Mouse (Mus musculus) stomach, postnatal 0 days (tissue): ENCODE data around the gene Cacna1i. TPM values are rescaled to one million over a fixed set of nuclear protein-coding genes. Genes with fewer than 3 reads are reported as not detected.

Experiments used
- ATAC-seq: fragments of 200-750 bp; cut with Nextera tagmentation; 2 replicates; pipeline ENCODE4 v1.8.0; 2017; ENCODE audit not compliant: low FRiP score, low TSS enrichment
- DNase-seq: peaks from one replicate; pipeline ENCODE4 v3.0.0-alpha.2; 2016; ENCODE audit warnings: low spot score
- H3K27ac ChIP-seq: fragments of 300-500 bp; sonication (generic); replicated peaks from 2 replicates; pipeline ENCODE4 v1.5.1; 2014; ENCODE audit warnings: mild to moderate bottlenecking, control low read depth
- H3K27me3 ChIP-seq: fragments of 300-500 bp; sonication (generic); 2 replicates; pipeline ENCODE4 v1.6.1; 2014; ENCODE audit warnings: low read length; ENCODE audit not compliant: control insufficient read depth, insufficient read depth
- H3K36me3 ChIP-seq: fragments of 300-500 bp; sonication (generic); 2 replicates; pipeline ENCODE4 v1.6.1; 2014; ENCODE audit warnings: low read length, mixed read lengths; ENCODE audit not compliant: control insufficient read depth, insufficient read depth
- H3K4me1 ChIP-seq: fragments of 300-500 bp; sonication (generic); replicated peaks from 2 replicates; pipeline ENCODE4 v1.6.1; 2014; ENCODE audit warnings: antibody characterized with exemption; ENCODE audit not compliant: control insufficient read depth, insufficient read depth
- H3K4me2 ChIP-seq: fragments of 300-500 bp; sonication (generic); replicated peaks from 2 replicates; pipeline ENCODE4 v1.6.1; 2014; ENCODE audit warnings: low read depth, mild to moderate bottlenecking, control low read depth, moderate library complexity
- H3K4me3 ChIP-seq: fragments of 300-500 bp; sonication (generic); 2 replicates; pipeline ENCODE4 v1.5.1; 2014; ENCODE audit warnings: low read depth, low read length, control low read depth
- H3K9ac ChIP-seq: fragments of 300-500 bp; sonication (generic); 2 replicates; pipeline ENCODE4 v1.6.1; 2014; ENCODE audit warnings: mild to moderate bottlenecking, low read length, control low read depth, mixed read lengths
- H3K9me3 ChIP-seq: fragments of 300-500 bp; sonication (generic); 2 replicates; pipeline ENCODE4 v1.6.1; 2016; ENCODE audit warnings: low read length; ENCODE audit not compliant: control insufficient read depth
- CTCF ChIP-seq: IDR thresholded peaks from 2 replicates; pipeline ENCODE4 v1.5.1; 2016; ENCODE audit warnings: antibody characterized with exemption, low read depth, mild to moderate bottlenecking, moderate library complexity
- EP300 ChIP-seq: optimal IDR thresholded peaks from 2 replicates; pipeline ENCODE3; 2016; ENCODE audit warnings: antibody characterized with exemption
- WGBS: fragments of 180-500 bp; shearing (Covaris S2); extraction: QIAGEN DNeasy Blood & Tissue Kit; methylation state at CpG from one replicate; pipeline ENCODE4 v1.1.7; 2014; 5-methylcytosine and 5-hydroxymethylcytosine counted together
- polyA plus RNA-seq: library from polyadenylated mRNA; unstranded; fragments of >200 nt; fragmentation: Nextera tagmentation; extraction: Ambion mirVana; gene quantifications from 2 replicates; pipeline ENCODE4 v1.2.1, GENCODE M21; 2015

The Cacna1i gene
- polyA plus RNA-seq, 1 experiment from 2014 or later, result not detected

- no peak overlapping the region for H3K9ac ChIP-seq
- WGBS, result 37% methylated on average over 10 of the region's 10 CpGs
- TF ChIP-seq EP300 (no peak), CTCF (no peak)
- no peaks in the 10 kb centered on the region for H3K27me3 ChIP-seq
- no peaks in the 10 kb centered on the region for H3K36me3 ChIP-seq
- no peak for DNase-seq
- no peak overlapping the region for H3K27ac ChIP-seq
- no peaks in the 10 kb centered on the region for H3K4me1 ChIP-seq
- no peak overlapping the region for H3K4me2 ChIP-seq
- ATAC-seq, result no peak
- no peaks in the 10 kb centered on the region for H3K9me3 ChIP-seq
- no peak overlapping the region for H3K4me3 ChIP-seq
Observed at GRCm38 (mm10) chr15:80343031-80343430, 56.0 kb downstream of the Cacna1i start.

- TF ChIP-seq CTCF, result no peak
- Histone ChIP-seq H3K9me3 (no peaks in the 10 kb centered on the region), H3K4me2 (no peak overlapping the region), H3K4me3 (no peak overlapping the region), H3K27ac (no peak overlapping the region), H3K27me3 (no peaks in the 10 kb centered on the region), H3K36me3 (no peaks in the 10 kb centered on the region), H3K4me1 (no peaks in the 10 kb centered on the region), H3K9ac (no peak overlapping the region)
- WGBS, result 92% methylated on average over 5 of the region's 5 CpGs
- DNase-seq (no peak), ATAC-seq (no peak)
Observed at GRCm38 (mm10) chr15:80343731-80344130, 56.7 kb downstream of the Cacna1i start.

- H3K4me2 ChIP-seq, result no peak overlapping the region
- H3K36me3 ChIP-seq, result no peaks in the 10 kb centered on the region
- no peak overlapping the region for H3K9ac ChIP-seq
- no peaks in the 10 kb centered on the region for H3K4me1 ChIP-seq
- H3K27me3 ChIP-seq, result no peaks in the 10 kb centered on the region
- H3K9me3 ChIP-seq, result no peaks in the 10 kb centered on the region
- H3K4me3 ChIP-seq, result no peak overlapping the region
- no peak for ATAC-seq
- WGBS, result 82% methylated on average over 7 of the region's 7 CpGs
- DNase-seq, result no peak
- TF ChIP-seq EP300 (no peak), CTCF (no peak)
- no peak overlapping the region for H3K27ac ChIP-seq
Observed at GRCm38 (mm10) chr15:80346510-80346909, 59.5 kb downstream of the Cacna1i start.

GRCm38 (mm10) chr15:80350431-80350830 lies 63.4 kb downstream of the Cacna1i start:
- H3K4me2 ChIP-seq, result no peak overlapping the region

GRCm38 (mm10) chr15:80358798-80359197 lies 71.8 kb downstream of the Cacna1i start:
- Histone ChIP-seq H3K36me3 (no peaks in the 10 kb centered on the region), H3K9ac (no peak overlapping the region), H3K4me1 (no peaks in the 10 kb centered on the region), H3K4me3 (no peak overlapping the region), H3K27me3 (no peaks in the 10 kb centered on the region), H3K4me2 (no peak overlapping the region), H3K27ac (no peak overlapping the region), H3K9me3 (no peaks in the 10 kb centered on the region)
- no peak for ATAC-seq
- no peak for TF ChIP-seq CTCF
- TF ChIP-seq EP300, result no peak
- WGBS, result 85% methylated on average over 19 of the region's 19 CpGs
- DNase-seq, result no peak

More at GRCm38 (mm10) chr15:80350431-80350830, 63.4 kb downstream of the Cacna1i start:
- 52% methylated on average over 5 of the region's 5 CpGs for WGBS
- no peak overlapping the region for H3K4me3 ChIP-seq
- DNase-seq (no peak), ATAC-seq (0 out of 2 replicates have a peak, but pooled peaks have one; percentile 29)
- no peaks in the 10 kb centered on the region for H3K36me3 ChIP-seq
- no peaks in the 10 kb centered on the region for H3K9me3 ChIP-seq
- H3K27me3 ChIP-seq, result no peaks in the 10 kb centered on the region
- no peaks in the 10 kb centered on the region for H3K4me1 ChIP-seq
- H3K27ac ChIP-seq, result no peak overlapping the region
- TF ChIP-seq CTCF (no peak), EP300 (no peak)
- no peak overlapping the region for H3K9ac ChIP-seq

- H3K4me2 ChIP-seq, result no peak overlapping the region
- no peaks in the 10 kb centered on the region for H3K4me1 ChIP-seq
- H3K4me3 ChIP-seq, result no peak overlapping the region
- no peak overlapping the region for H3K27ac ChIP-seq
- 91% methylated on average over 15 of the region's 15 CpGs for WGBS
- DNase-seq, result no peak
- H3K27me3 ChIP-seq, result no peaks in the 10 kb centered on the region
- ATAC-seq, result no peak
- H3K36me3 ChIP-seq, result no peaks in the 10 kb centered on the region
- TF ChIP-seq EP300 (no peak), CTCF (no peak)
- no peak overlapping the region for H3K9ac ChIP-seq
- no peaks in the 10 kb centered on the region for H3K9me3 ChIP-seq
Observed at GRCm38 (mm10) chr15:80361780-80362508, 74.9 kb downstream of the Cacna1i start.
